21 mouse cellular contexts compared by ENCODE assay signal in the genomic region with DNA sequence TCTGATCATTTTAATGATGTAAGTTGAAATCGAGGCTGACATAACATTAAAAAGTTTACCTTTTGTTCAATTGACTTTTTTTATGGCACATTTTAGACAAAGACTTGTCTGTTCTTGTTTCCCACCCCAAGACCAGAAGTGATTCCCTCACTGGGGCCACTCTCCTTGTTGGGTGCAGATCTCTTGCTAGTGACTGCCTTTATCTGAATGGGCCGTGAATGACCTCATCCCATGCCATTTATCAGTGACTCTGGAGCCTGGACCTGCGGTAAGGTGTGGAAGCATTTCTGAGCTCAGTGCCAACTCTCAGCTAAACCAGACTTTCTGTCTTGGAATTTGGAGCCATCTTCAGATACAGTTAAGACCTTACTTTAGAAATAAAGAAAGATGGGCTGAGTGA. TPM values are rescaled to one million over a fixed set of nuclear protein-coding genes. Genes with fewer than 3 reads are reported as not detected.
"Had no signal": no experiment of that assay in that cellular context is flagged by ENCODE, and none has a peak within 500 bp of the region (broad histone marks: within the 10 kb centered on the region; RNA-seq: fewer than 3 reads in every experiment).

No protein-coding gene starts in this region.

- H3K4me3 ChIP-seq: liver, embryonic 15.5 days; lung, embryonic 15.5 days; megakaryocyte, embryonic 14.5 days; midbrain, embryonic 12.5 days; midbrain, embryonic 15.5 days; neural tube, embryonic 13.5 days; stomach, embryonic 15.5 days had no signal

- H3K36me3 ChIP-seq: liver, embryonic 15.5 days; lung, embryonic 15.5 days; midbrain, embryonic 12.5 days; midbrain, embryonic 15.5 days; neural tube, embryonic 13.5 days; stomach, embryonic 15.5 days had no signal

- H3K27ac ChIP-seq: liver, embryonic 15.5 days; lung, embryonic 15.5 days; macrophage; midbrain, embryonic 12.5 days; midbrain, embryonic 15.5 days; neural tube, embryonic 13.5 days; stomach, embryonic 15.5 days; stomach, postnatal 0 days had no signal

- H3K9me3 ChIP-seq: liver, embryonic 15.5 days; lung, embryonic 15.5 days; megakaryocyte, embryonic 14.5 days; midbrain, embryonic 12.5 days; midbrain, embryonic 15.5 days; neural tube, embryonic 13.5 days; stomach, embryonic 15.5 days had no signal

- H3K9ac ChIP-seq: liver, embryonic 15.5 days; liver, postnatal 0 days; lung, embryonic 15.5 days; midbrain, embryonic 12.5 days; midbrain, embryonic 15.5 days; neural tube, embryonic 13.5 days; stomach, embryonic 15.5 days had no signal

- H3K27me3 ChIP-seq: liver, embryonic 15.5 days; lung, embryonic 15.5 days; midbrain, embryonic 12.5 days; midbrain, embryonic 15.5 days; neural tube, embryonic 13.5 days; stomach, embryonic 15.5 days had no signal

- DNase-seq: liver, postnatal 0 days; lung, adult 2 months; lung, postnatal 14 days; lung, postnatal 36 days; right cerebral cortex, postnatal 14 days; thymus, adult 2 months; thymus, postnatal 25 days; thymus, postnatal 4 days had no signal

- ATAC-seq: liver, postnatal 0 days; lung, postnatal 0 days; midbrain, embryonic 15.5 days had no signal

- H3K4me2 ChIP-seq: liver, embryonic 15.5 days; lung, embryonic 15.5 days; midbrain, embryonic 12.5 days; midbrain, embryonic 15.5 days; neural tube, embryonic 13.5 days; stomach, embryonic 15.5 days had no signal

- H3K4me1 ChIP-seq: liver, embryonic 15.5 days; lung, embryonic 15.5 days; midbrain, embryonic 12.5 days; midbrain, embryonic 15.5 days; neural tube, embryonic 13.5 days; stomach, embryonic 15.5 days had no signal

RNA-seq across cellular contexts. Expression of gene Bves, which starts 34.1 kb away (rescaled TPM):
- total RNA-seq: megakaryocyte progenitor cell, adult 5-6 weeks; monocyte, adult 5-6 weeks; neutrophil, adult 5-6 weeks had no signal
- polyA plus RNA-seq: macrophage had no signal
